Mouse (Mus musculus) lung, postnatal 14 days (tissue): ENCODE results near the gene Hoxb8.

ENCODE experiments used
- DNase-seq: peaks from one replicate; pipeline ENCODE4 v3.0.0; 2021

Gene Hoxb8

GRCm38 (mm10) chr11:96317608-96318367, 36.1 kb downstream of the Hoxb8 start, which contains the start of gene Hoxb4:
Gene Hoxb4, plus strand, starts transcription at chr11:96318267.
- no peak for DNase-seq

DNA sequence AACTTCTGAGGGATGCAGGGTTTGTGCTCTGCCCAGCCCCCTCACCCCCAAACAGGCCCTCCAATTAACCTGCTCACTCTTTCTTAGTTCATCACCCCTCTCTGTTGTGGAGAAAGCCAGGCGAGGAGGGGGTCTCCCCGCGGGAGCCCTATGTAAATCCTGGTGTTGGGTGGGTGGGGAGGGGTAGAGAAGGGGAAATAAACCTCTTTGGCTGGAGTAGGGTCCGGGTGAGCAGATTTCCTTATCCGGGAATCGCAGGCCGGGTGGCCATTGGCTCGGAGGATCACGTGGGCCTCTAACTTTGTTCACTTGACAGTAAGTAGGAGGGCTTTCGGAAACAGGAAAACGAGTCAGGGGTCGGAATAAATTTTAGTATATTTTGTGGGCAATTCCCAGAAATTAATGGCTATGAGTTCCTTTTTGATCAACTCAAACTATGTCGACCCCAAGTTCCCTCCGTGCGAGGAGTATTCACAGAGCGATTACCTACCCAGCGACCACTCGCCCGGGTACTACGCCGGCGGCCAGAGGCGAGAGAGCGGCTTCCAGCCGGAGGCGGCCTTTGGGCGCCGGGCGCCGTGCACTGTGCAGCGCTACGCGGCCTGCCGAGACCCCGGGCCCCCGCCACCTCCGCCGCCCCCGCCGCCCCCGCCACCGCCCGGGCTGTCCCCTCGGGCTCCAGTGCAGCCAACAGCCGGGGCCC, 36.8 kb downstream of the Hoxb8 start:
- peak; percentile 73 for DNase-seq

- no peak for DNase-seq
Measured at GRCm38 (mm10) chr11:96319071-96319902, 37.6 kb downstream of the Hoxb8 start.

GRCm38 (mm10) chr11:96319910-96320309, 38.2 kb downstream of the Hoxb8 start:
- DNase-seq: no peak

DNA sequence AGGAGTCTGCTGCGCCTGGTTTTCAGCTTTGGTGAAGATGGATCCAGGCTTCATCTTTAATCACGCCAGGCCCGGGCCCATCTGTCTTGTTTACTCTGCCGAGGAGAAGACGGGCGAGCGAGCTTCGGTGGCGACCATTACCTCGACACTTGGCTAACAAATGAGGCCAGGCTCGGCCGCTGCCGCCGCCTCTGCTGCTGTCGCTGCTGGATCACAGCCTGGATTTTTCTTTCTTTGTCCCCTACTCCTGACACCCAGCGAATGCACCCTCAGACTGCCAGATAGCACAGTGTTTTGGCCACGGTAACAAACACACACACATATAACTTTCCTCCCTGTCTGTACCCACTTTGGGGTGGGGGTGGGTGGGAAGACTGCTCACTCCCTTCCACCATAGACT, 39.0 kb downstream of the Hoxb8 start:
- DNase-seq: no peak

DNA sequence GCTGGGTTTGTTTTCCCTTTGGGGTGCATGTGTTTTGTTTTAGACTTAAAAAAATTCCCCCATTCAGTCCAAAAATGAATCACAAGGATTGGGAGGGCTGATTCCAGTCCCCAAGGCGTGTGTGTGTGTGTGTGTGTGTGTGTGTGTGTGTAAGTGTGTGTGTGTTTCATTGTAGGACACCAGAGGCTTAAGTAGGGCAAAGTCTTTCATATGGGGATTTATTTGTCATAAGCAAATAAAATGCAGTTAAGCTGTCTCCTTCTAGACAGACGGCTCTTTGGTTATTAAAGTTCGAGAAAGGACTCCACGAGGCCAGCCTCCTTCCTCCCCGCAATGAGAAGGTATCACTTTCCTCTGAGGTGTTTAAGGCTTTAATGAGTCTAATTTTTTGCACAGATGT, 40.1 kb downstream of the Hoxb8 start:
- DNase-seq: no peak

GRCm38 (mm10) chr11:96322738-96323137, 41.0 kb downstream of the Hoxb8 start:
- DNase-seq: no peak

DNA sequence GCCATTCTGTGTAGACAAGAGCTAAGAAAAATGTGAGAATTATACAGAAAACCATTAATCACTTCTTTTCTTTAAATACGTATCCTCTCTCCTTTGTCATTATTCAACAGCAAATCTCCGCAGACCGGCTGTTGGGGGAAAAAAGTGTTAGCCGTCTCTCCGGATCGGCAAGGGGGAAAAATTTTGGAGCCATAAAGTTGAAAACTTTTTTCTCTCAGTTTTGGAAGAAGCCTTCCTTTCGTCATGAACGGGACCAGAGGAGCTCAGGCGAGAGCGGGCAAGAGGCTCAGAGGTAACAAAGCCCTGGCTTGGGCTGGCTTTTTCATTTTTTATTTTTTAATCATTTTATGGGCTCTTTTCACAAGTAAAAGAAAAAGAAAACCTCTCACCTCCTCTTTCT, 41.4 kb downstream of the Hoxb8 start, which contains the start of gene Hoxb3:
TSS of gene Hoxb3 (plus strand) at position 173 of the 400 bp plus-strand sequence.
- no peak for DNase-seq

GRCm38 (mm10) chr11:96324125-96324524, 42.4 kb downstream of the Hoxb8 start:
- no peak for DNase-seq

- no peak for DNase-seq
Measured at GRCm38 (mm10) chr11:96324965-96325364, 43.3 kb downstream of the Hoxb8 start.

- no peak for DNase-seq
Measured at GRCm38 (mm10) chr11:96325747-96326212, 44.1 kb downstream of the Hoxb8 start.

DNA sequence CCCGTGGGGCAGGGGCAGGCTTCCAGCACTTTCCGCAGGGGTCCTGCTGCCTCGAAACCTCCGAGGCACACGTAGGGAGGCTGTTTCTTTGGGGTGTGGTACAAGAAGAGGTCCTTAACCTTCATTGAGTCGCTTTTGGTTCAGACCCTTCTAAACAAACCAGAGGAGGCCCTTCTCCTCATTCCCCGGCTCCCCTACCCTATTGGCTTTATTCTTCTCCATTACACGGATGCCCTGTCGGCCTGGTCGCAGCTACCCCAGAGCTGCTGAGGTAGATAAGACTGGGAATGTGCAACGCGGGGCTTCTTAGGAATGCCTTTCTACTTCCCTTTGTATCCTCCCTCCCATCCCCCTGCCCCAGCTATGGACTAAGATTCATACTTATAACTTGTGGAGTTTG, 45.0 kb downstream of the Hoxb8 start:
- no peak for DNase-seq

GRCm38 (mm10) chr11:96327122-96327521, 45.4 kb downstream of the Hoxb8 start:
- no peak for DNase-seq

DNA sequence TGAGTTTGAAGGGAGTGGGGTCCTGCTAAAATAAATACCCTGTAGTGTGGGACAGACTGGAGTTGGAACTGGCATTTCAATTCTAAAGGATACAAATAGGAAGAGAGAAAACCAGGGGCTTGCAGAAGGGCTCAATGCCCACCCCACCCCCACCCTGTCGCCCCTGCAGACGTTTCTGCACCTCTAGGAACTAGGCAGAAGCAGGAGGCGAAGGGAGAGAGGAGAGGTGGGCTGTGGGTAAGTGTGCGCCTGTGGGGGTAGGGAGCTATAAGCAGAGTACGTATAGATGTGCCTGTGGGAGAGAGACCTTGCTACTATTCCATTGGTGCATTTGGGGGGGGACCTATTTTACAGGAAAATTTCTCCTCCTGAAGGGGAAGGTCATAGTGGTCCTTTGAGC, 46.0 kb downstream of the Hoxb8 start:
- DNase-seq: no peak

- DNase-seq: no peak
Measured at GRCm38 (mm10) chr11:96328605-96329004, 46.9 kb downstream of the Hoxb8 start.

GRCm38 (mm10) chr11:96332105-96332504, 50.4 kb downstream of the Hoxb8 start:
- no peak for DNase-seq

- DNase-seq: no peak
Measured at GRCm38 (mm10) chr11:96332618-96333032, 50.9 kb downstream of the Hoxb8 start.

DNA sequence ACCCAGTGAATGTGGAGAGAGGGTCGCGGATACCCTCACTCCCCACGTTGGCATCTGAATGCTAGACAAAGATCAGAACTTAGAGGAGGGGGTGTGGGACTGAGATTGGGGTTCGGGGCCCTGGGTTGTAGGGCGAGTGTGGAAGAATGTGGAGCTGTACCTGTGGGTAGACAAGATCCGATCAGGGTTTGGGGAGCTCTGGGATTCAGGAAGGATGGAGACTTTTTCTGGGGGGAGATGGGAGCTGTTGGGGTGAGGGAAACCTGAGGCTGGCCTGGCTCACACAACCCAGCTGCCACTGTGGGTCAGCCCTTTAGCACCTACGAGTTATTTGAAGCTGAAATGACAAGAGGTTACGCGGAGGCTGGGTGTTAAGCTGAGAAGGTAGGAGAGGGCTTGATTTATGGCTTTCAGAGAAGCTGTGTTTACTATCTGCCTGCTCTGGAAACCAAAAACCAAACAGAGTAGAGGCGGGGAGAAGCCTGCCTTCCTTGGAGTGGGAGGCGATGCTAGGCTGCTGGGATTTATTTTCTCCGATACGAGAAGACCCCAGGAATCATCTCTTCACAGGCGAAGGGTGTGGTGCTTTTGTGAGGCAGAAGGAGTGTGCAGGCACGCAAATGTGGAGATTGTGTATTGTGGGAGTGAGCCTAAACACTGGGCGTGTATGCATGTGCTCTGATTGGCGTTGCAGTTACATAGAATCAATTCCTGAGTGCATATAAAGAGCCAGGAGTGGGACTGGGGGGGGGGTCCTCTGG, 51.7 kb downstream of the Hoxb8 start:
- DNase-seq: no peak

- no peak for DNase-seq
Measured at GRCm38 (mm10) chr11:96334002-96334364, 52.3 kb downstream of the Hoxb8 start.
